Mouse (Mus musculus) cerebellum, adult 8-10 months (tissue): ENCODE data around the gene Sipa1l3.

Source experiments
- DNase-seq: peaks from one replicate; pipeline ENCODE4 v3.0.0; 2022

The Sipa1l3 gene

DNA sequence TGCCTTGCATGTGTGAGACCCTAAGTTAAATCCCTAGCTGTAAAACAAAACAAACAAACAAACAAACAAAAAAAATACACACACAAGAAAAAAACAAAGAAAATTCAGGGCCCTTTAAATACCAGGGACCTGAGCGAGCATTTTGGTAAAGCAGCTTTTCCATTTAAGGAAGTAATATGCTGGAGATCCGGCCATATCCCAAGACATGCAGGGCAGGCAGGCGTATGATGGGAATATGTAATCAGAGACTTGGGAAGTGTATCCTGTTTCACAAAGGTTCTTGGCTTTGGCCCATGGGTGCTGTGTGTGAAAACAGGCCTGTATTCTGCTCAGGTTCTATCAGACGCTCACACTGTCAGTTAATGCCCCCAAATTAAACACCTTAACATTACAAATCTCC is 240.9 kb downstream of the Sipa1l3 start:
- DNase-seq = no peak

DNA sequence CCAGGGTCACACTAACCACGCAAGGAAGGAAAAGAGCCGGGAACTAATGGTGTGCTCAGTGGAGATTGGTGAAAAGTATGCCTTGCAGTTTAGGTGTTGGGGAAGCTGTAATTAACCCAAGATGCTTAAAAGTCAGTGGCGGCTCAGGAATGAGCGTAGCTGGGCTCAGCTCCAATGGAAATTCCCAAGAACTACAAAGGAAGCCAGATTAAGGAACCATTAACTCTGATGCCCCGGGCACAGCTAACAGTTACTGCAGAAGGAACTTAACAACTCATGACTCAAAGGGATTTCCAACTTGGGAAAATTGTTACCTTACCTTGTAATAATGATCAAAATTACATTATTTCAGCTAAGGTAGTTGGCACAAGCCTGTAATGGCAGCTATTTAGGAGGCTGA is 241.7 kb downstream of the Sipa1l3 start:
- no peak for DNase-seq

DNA sequence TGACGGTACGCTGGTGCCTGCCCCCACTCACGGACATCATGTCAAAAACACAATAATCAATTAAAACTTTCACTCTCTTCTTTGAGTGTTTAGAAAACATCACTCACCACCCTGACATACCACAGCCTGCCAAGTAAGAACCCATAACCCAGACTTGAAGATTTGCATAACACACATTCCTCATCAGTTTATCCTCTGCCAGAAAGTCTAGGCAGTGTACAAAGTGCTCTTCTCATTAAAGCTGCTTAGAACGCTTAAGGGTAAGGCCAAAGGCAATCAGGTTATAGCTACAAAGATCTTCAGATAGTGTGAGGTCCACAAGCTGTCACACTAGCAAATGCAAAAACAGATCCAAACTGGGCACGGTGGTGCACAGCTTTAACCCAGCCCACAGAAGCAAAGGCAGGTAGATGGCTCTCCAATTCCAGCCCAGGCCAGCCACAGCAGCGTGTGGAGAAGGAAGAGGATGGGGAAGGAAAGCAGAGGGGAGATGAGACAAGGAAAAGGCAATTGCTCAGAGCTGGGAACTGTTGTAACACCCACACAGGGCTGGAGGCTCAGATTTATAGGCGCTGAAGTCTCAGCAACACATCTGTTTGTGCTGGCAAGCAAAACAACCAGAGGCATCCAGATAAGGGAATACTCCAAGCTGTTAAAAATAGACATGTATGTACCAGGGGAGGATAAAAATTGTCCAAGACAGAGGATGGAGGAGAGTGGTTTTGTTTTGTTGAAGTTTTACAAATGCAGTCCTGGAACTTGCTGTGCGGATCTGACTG is 246.6 kb downstream of the Sipa1l3 start:
- no peak for DNase-seq

DNA sequence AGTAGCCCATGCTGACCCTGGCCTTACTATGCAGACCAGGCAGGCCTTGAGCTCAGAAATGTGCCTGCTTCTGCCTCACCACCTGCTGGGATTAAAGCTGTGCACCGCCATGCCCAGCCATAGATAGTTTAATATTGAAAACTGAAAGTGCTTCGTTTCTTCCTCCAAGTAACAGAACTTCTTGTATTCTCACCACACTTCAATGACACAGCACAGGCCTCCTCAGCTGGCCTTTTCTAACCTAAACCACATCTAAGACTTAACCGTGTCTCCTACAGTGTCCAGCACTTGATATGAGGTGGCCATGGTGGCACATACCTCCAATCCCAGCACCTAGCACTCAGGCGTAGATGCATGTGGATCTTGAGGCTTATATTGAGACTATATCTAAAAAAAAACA is 248.0 kb downstream of the Sipa1l3 start:
- DNase-seq = no peak
